Mouse (Mus musculus) testis, adult 2 months (tissue): Measurements from ENCODE around the gene 4930568D16Rik.

Source experiments
- CTCF ChIP-seq: fragments of 200-500 bp; IDR thresholded peaks from 2 replicates; pipeline ENCODE4 v1.5.1; 2012; ENCODE audit warnings: low read depth, mild to moderate bottlenecking, inconsistent platforms, low read length, moderate library complexity; ENCODE audit not compliant: control insufficient read depth, insufficient read depth, insufficient replicate concordance
- POLR2A ChIP-seq: fragments of 200-500 bp; IDR thresholded peaks from 2 replicates; pipeline ENCODE4 v1.6.1; 2012; ENCODE audit warnings: low read depth, mild to moderate bottlenecking, inconsistent platforms, low read length, moderate library complexity; ENCODE audit not compliant: control insufficient read depth

- TF ChIP-seq CTCF, result no peak
- TF ChIP-seq POLR2A, result no peak
These were observed 33.2 kb upstream of the 4930568D16Rik start for GRCm38 (mm10) chr2:35400739-35401138.
